Mouse (Mus musculus) kidney, embryonic 14.5 days (tissue): Measurements from ENCODE around the gene Mtf1. TPM values are rescaled to one million over a fixed set of nuclear protein-coding genes. Genes with fewer than 3 reads are reported as not detected.

ENCODE experiments used
- ATAC-seq: fragments of 200-750 bp; cut with Nextera tagmentation; 2 replicates; pipeline ENCODE4 v1.8.0; 2017; ENCODE audit warnings: moderate number of reproducible peaks, mild to moderate bottlenecking, moderate TSS enrichment, moderate library complexity; ENCODE audit not compliant: low FRiP score, low TSS enrichment
- H3K27ac ChIP-seq: fragments of 300-500 bp; sonication (generic); 2 replicates; pipeline ENCODE4 v1.5.1; 2014; ENCODE audit warnings: low read depth, mild to moderate bottlenecking, low read length, moderate library complexity, mixed read lengths
- H3K27me3 ChIP-seq: fragments of 300-500 bp; sonication (generic); 2 replicates; pipeline ENCODE4 v1.6.1; 2014; ENCODE audit warnings: mild to moderate bottlenecking, low read length; ENCODE audit not compliant: control insufficient read depth, insufficient read depth
- H3K36me3 ChIP-seq: fragments of 300-500 bp; sonication (generic); 2 replicates; pipeline ENCODE4 v1.6.1; 2014; ENCODE audit warnings: low read length, mixed read lengths; ENCODE audit not compliant: control insufficient read depth, insufficient read depth
- H3K4me1 ChIP-seq: fragments of 300-500 bp; sonication (generic); 2 replicates; pipeline ENCODE4 v1.6.1; 2014; ENCODE audit warnings: low read length, mixed read lengths; ENCODE audit not compliant: control insufficient read depth, insufficient read depth
- H3K4me2 ChIP-seq: fragments of 300-500 bp; sonication (generic); replicated peaks from 2 replicates; pipeline ENCODE4 v1.6.1; 2014; ENCODE audit warnings: low read depth, mild to moderate bottlenecking, low read length
- H3K4me3 ChIP-seq: fragments of 300-500 bp; sonication (generic); 2 replicates; pipeline ENCODE4 v1.5.1; 2014; ENCODE audit warnings: mild to moderate bottlenecking, low read length
- H3K9ac ChIP-seq: fragments of 300-500 bp; sonication (generic); 2 replicates; pipeline ENCODE4 v1.6.1; 2014; ENCODE audit warnings: low read depth, mild to moderate bottlenecking, low read length, moderate library complexity
- H3K9me3 ChIP-seq: fragments of 300-500 bp; sonication (generic); 2 replicates; pipeline ENCODE4 v1.6.1; 2016; ENCODE audit warnings: low read length; ENCODE audit not compliant: control insufficient read depth
- WGBS: fragments of 180-500 bp; shearing (Covaris S2); extraction: QIAGEN DNeasy Blood & Tissue Kit; methylation state at CpG from one replicate; pipeline ENCODE4 v1.1.7; 2014; 5-methylcytosine and 5-hydroxymethylcytosine counted together
- polyA plus RNA-seq: library from polyadenylated mRNA; unstranded; fragments of >200 nt; fragmentation: Nextera tagmentation; extraction: Ambion mirVana; gene quantifications from 2 replicates; pipeline ENCODE4 v1.2.1, GENCODE M21; 2014

The Mtf1 gene
- polyA plus RNA-seq, 1 experiment from 2014 or later = 17.5 TPM

DNA sequence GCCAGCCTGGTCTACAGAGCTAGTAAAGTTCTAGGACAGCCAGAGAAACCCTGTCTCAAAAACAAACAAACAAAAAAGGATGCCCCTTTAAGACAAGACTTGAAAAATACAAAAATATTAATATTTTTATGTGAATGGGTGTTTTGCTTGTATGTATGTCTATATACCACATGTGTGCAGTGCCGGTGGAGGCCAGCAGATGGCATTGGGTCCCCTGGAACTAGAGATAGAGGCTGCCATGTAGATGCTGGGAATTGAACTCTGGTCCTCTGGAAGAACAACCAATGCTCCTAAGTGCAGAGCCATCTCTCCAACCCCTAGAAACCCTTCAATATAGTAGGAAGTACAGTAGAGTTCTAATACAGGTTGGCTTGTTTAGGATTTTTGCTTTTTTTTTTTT is 39.1 kb downstream of the Mtf1 start:
- Histone ChIP-seq H3K4me2 (no peak overlapping the region), H3K4me3 (no peak overlapping the region), H3K9ac (no peak overlapping the region), H3K9me3 (no peaks in the 10 kb centered on the region), H3K36me3 (peaks cover 39% of the 10 kb centered on the region), H3K27ac (no peak overlapping the region), H3K27me3 (no peaks in the 10 kb centered on the region), H3K4me1 (no peaks in the 10 kb centered on the region)
- WGBS = 100% methylated on average over 1 of the region's 1 CpGs
- no peak for ATAC-seq

DNA sequence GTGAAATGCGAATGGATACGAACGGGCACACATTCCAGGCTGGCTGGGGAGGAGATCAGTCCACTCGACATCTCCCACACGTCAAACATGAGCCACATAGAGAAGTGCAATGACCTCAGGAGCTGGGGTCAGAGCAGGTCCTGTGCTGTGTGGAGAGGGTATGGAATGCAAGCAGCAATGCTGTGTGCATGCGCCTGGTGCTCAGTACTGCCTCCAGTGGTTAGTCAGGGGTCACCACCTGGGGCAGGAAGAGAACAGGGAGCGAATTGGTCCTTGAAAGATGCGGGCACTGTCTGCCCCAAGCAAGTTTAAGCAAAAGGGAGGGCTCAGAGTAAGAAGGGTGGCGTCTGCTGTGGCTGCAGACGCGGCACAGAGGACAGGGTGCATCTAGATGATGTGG is 41.6 kb downstream of the Mtf1 start:
- Histone ChIP-seq H3K9me3 (no peaks in the 10 kb centered on the region), H3K9ac (no peak overlapping the region), H3K27me3 (no peaks in the 10 kb centered on the region), H3K4me2 (no peak overlapping the region), H3K36me3 (peaks cover 28% of the 10 kb centered on the region), H3K4me3 (no peak overlapping the region), H3K4me1 (peaks cover 4% of the 10 kb centered on the region; the same call in 1 of the 2 replicates), H3K27ac (no peak overlapping the region)
- 50% methylated on average over 11 of the region's 11 CpGs for WGBS
- 0 out of 2 replicates have a peak, but pooled peaks have one; percentile 59 for ATAC-seq

DNA sequence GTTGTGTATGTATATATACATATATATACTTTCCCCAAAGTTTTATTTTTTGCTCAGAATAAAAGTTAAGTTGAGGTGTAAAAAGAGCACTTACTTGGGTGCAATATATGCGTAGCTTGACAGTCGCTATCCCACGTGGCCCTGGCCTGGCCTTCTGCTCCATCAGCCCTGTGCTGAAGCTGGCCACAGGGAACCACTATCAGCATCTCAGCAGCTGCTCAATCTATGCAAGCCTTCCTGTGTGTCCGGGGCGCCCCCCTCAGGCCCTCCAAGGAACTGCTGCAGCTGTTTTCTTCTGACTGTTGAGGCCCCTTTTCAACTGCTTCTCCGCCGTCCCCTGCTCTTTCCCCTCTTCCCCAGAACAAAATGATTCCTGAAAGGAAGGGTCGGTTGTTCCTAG is 45.7 kb downstream of the Mtf1 start:
- Histone ChIP-seq H3K4me2 (no peak overlapping the region), H3K4me3 (no peak overlapping the region), H3K9ac (no peak overlapping the region), H3K36me3 (peaks cover 10% of the 10 kb centered on the region), H3K4me1 (peaks cover 19% of the 10 kb centered on the region), H3K27ac (no peak overlapping the region), H3K27me3 (no peaks in the 10 kb centered on the region), H3K9me3 (no peaks in the 10 kb centered on the region)
- ATAC-seq = no peak
- 12% methylated on average over 8 of the region's 8 CpGs for WGBS

DNA sequence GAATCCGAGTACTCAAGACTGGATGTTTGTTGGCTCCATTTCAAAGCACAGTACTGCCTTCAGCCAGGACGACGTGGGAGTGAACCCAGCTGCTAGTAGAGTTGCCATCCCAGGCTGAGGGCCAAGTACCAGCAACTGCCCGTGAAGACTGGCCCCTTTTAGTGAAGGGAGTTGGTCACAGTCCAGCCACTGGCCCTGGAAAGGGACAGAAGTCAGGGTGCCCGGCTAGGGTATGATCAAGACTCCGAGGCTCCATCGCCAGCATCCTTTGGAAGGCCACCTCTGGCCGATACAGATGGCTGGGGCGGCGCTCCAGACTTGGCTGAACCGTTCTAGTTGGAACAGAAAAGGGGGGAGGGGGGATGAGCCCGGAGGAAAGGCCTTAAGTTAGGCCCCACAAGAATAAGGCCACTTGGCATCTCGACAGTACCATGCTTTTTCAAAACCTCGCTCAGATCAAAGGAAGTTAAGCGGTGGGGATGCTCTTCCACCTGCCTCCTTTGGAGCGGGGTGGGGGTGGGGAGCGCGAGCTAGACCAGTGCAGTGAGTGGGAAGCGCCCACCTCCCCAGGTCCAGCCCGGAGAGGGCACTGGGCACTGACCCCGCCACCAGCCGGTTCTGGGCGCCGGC is 47.8 kb downstream of the Mtf1 start:
- Histone ChIP-seq H3K36me3 (peaks cover 21% of the 10 kb centered on the region; the same call in 1 of the 2 replicates), H3K9ac (peak overlapping the region; percentile 97), H3K9me3 (no peaks in the 10 kb centered on the region), H3K4me3 (peak overlapping the region; percentile 97), H3K27ac (peak overlapping the region; percentile 88), H3K4me2 (peak overlapping the region; percentile 92), H3K4me1 (peaks cover 23% of the 10 kb centered on the region), H3K27me3 (no peaks in the 10 kb centered on the region)
- WGBS = under 1% methylated on average over 24 of the region's 24 CpGs
- peak; percentile 30 for ATAC-seq

DNA sequence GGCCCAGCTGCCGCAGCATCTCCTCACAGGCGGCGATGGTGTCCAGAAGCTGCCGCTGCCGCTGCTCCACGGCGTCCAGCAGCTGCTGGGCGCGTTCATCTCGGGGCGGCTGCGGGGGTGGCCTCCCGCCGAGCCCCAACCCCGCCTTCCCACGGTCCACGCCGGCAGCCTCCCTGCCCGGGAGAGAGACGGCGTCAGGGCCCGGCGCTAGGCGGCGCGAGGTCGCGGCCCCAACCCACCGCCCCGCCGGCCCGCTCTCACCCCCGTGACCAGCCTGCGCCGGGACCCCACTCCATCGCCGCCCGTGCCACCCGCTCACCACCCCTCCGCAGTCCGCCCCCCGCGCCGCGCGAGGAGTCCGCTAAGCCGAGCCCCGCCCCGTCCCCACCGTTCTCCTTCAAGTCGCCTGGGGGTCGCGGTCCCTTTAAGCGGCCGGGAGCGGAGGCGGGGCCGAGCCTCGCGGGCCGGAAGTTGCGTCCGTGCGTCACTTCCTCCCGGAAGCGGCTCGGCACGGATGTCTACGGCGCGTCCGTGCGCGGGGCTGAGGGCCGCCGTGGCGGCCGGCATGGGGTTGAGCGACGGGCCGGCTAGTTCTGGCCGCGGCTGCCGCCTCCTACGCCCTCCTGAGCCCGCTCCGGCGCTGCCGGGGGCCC is 48.5 kb downstream of the Mtf1 start, which contains the start of gene Yrdc:
Gene Yrdc (plus strand): TSS at position 419 of the 653 bp plus-strand sequence.
- ATAC-seq = peak; percentile 94
- Histone ChIP-seq H3K4me2 (peak within 1 kb of the TSS; percentile 92), H3K9me3 (no peaks in the 10 kb centered on the region), H3K4me3 (peak within 1 kb of the TSS; percentile 97), H3K27ac (peak within 1 kb of the TSS; percentile 88), H3K36me3 (peaks cover 21% of the 10 kb centered on the region), H3K27me3 (no peaks in the 10 kb centered on the region), H3K4me1 (peaks cover 23% of the 10 kb centered on the region), H3K9ac (peak within 1 kb of the TSS; percentile 97)
- under 1% methylated on average over 70 of the region's 90 CpGs for WGBS

DNA sequence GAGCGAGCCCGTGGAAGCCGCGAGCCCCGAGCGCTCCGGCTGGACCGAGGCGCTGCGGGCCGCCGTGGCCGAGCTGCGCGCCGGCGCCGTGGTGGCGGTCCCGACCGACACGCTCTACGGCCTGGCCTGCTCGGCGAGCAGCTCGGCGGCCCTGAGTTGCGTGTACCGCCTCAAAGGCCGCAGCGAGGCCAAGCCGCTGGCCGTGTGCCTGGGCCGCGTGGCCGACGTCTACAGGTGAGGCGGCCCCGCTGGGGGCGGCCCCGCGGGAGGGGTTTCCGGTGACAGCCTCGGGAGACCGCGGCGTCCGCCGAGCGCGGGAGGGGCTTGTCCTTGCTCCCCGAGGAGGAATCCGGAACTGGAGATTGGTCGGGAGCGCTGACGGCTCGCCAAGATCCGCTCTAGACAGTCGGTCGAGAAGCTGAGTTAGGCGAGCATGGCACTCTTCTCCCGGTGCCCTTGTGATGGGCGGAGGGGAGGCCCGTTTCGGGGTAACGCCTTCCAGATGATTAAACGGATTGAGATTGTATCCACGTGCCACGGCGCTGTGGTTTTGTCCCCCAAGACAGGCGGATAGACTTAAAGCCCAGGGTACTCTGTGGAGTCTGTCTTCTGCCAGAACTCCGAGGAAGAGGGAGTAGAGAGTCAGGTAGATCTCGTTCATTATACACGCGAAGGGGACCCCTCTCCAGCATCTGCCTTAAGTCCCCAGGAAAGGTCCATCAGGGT is 49.2 kb downstream of the Mtf1 start, which contains the start of gene 1110065P20Rik:
Gene 1110065P20Rik (minus strand): TSS at position 264 of the 726 bp plus-strand sequence.
- Histone ChIP-seq H3K4me2 (peak within 1 kb of the TSS; percentile 92), H3K27me3 (no peaks in the 10 kb centered on the region), H3K4me1 (peaks cover 23% of the 10 kb centered on the region), H3K9ac (peak within 1 kb of the TSS; percentile 97), H3K36me3 (peaks cover 27% of the 10 kb centered on the region), H3K4me3 (peak within 1 kb of the TSS; percentile 97), H3K9me3 (no peaks in the 10 kb centered on the region), H3K27ac (peak within 1 kb of the TSS; percentile 88)
- under 1% methylated on average over 75 of the region's 75 CpGs for WGBS
- ATAC-seq = peak; percentile 60

DNA sequence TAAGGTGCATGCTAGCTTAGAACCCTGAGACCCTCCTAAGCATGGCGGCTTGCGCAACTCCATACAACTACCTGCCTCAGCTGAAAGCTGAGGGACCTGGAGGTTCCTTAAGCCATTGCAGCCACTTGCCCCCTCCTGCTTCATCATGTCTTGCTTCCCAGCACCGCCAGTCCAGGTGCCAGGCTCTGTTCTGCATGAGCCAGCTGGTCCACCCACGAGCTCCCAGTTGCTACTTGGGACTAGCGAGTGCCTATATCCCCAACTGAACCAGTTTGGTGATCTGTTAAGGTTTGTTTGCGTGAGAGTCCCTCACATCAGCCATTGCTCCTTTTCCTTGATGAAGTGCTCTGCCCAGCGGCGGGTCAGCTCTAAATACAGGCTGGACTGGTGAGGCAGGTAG is 54.4 kb downstream of the Mtf1 start:
- H3K9ac ChIP-seq = no peak overlapping the region
- peaks cover 14% of the 10 kb centered on the region for H3K4me1 ChIP-seq
- WGBS = 96% methylated on average over 8 of the region's 8 CpGs
- H3K4me3 ChIP-seq = no peak overlapping the region
- H3K9me3 ChIP-seq = no peaks in the 10 kb centered on the region
- H3K27me3 ChIP-seq = peaks cover 9% of the 10 kb centered on the region
- H3K36me3 ChIP-seq = peaks cover 38% of the 10 kb centered on the region
- H3K27ac ChIP-seq = no peak overlapping the region
- H3K4me2 ChIP-seq = no peak overlapping the region
- ATAC-seq = no peak

DNA sequence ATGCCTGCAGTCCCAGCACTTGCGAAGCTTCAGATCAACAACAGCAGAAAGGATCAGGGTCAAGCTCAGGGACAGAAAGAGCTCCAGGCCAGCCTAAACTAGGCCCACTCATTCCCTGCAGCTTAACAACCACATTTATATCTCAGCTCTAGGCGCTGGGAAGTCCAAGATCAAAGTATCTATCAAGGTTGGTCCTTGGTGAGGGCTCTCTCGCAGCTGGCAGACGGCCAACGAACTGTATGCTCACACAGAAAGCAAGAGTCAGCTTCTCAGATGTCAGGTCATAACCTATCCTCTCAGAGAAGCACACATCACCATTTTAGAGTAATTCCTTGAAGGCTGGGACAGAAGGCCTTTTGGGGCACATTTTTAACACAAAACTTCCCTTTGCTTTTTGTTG is 56.5 kb downstream of the Mtf1 start:
- Histone ChIP-seq H3K4me1 (peaks cover 4% of the 10 kb centered on the region; the same call in 1 of the 2 replicates), H3K4me2 (no peak overlapping the region), H3K9me3 (no peaks in the 10 kb centered on the region), H3K27ac (no peak overlapping the region), H3K4me3 (no peak overlapping the region), H3K27me3 (peaks cover 27% of the 10 kb centered on the region), H3K9ac (no peak overlapping the region), H3K36me3 (peaks cover 32% of the 10 kb centered on the region)
- ATAC-seq = no peak
- WGBS = 52% methylated on average over 5 of the region's 5 CpGs
